Mouse (Mus musculus) heart, embryonic 16.5 days (tissue): ENCODE results near the gene Irf7. TPM values are rescaled to one million over a fixed set of nuclear protein-coding genes. Genes with fewer than 3 reads are reported as not detected.

ENCODE experiments used
- ATAC-seq: fragments of 200-750 bp; cut with Nextera tagmentation; replicated peaks from 2 replicates; pipeline ENCODE4 v1.8.0; 2017; ENCODE audit warnings: moderate number of reproducible peaks; ENCODE audit not compliant: insufficient read depth, low FRiP score; ENCODE audit errors: extremely low read depth
- H3K27ac ChIP-seq: fragments of 300-500 bp; sonication (generic); 2 replicates; pipeline ENCODE4 v1.5.1; 2014; ENCODE audit warnings: mild to moderate bottlenecking, low read length, control low read depth, moderate library complexity
- H3K27me3 ChIP-seq: fragments of 300-500 bp; sonication (generic); 2 replicates; pipeline ENCODE4 v1.6.1; 2014; ENCODE audit warnings: low read length, mixed read lengths; ENCODE audit not compliant: control insufficient read depth, insufficient read depth
- H3K36me3 ChIP-seq: fragments of 300-500 bp; sonication (generic); 2 replicates; pipeline ENCODE4 v1.6.1; 2014; ENCODE audit not compliant: control insufficient read depth, insufficient read depth
- H3K4me1 ChIP-seq: fragments of 300-500 bp; sonication (generic); 2 replicates; pipeline ENCODE4 v1.6.1; 2014; ENCODE audit warnings: low read length, mixed read lengths; ENCODE audit not compliant: control insufficient read depth, insufficient read depth
- H3K4me2 ChIP-seq: fragments of 300-500 bp; sonication (generic); 2 replicates; pipeline ENCODE4 v1.6.1; 2014; ENCODE audit warnings: low read depth, mild to moderate bottlenecking, control low read depth, low read length
- H3K4me3 ChIP-seq: fragments of 300-500 bp; sonication (generic); 2 replicates; pipeline ENCODE4 v1.5.1; 2014; ENCODE audit warnings: mild to moderate bottlenecking, control low read depth, low read length
- H3K9ac ChIP-seq: fragments of 300-500 bp; sonication (generic); 2 replicates; pipeline ENCODE4 v1.6.1; 2014; ENCODE audit warnings: low read length, control low read depth
- H3K9me3 ChIP-seq: fragments of 300-500 bp; sonication (generic); replicated peaks from 2 replicates; pipeline ENCODE4 v1.6.1; 2016; ENCODE audit warnings: low read length; ENCODE audit not compliant: control insufficient read depth
- whole genome bisulfite sequencing: fragments of 180-500 bp; shearing (Covaris S2); extraction: QIAGEN DNeasy Blood & Tissue Kit; methylation state at CpG from one replicate; pipeline ENCODE4 v1.1.7; 2014; 5-methylcytosine and 5-hydroxymethylcytosine counted together
- polyA plus RNA-seq: library from polyadenylated mRNA; unstranded; fragments of >200 nt; fragmentation: Nextera tagmentation; extraction: Ambion mirVana; gene quantifications from 2 replicates; pipeline ENCODE4 v1.2.1, GENCODE M21; 2015

The Irf7 gene
- polyA plus RNA-seq, 1 experiment from 2014 or later: 9.1 TPM

DNA sequence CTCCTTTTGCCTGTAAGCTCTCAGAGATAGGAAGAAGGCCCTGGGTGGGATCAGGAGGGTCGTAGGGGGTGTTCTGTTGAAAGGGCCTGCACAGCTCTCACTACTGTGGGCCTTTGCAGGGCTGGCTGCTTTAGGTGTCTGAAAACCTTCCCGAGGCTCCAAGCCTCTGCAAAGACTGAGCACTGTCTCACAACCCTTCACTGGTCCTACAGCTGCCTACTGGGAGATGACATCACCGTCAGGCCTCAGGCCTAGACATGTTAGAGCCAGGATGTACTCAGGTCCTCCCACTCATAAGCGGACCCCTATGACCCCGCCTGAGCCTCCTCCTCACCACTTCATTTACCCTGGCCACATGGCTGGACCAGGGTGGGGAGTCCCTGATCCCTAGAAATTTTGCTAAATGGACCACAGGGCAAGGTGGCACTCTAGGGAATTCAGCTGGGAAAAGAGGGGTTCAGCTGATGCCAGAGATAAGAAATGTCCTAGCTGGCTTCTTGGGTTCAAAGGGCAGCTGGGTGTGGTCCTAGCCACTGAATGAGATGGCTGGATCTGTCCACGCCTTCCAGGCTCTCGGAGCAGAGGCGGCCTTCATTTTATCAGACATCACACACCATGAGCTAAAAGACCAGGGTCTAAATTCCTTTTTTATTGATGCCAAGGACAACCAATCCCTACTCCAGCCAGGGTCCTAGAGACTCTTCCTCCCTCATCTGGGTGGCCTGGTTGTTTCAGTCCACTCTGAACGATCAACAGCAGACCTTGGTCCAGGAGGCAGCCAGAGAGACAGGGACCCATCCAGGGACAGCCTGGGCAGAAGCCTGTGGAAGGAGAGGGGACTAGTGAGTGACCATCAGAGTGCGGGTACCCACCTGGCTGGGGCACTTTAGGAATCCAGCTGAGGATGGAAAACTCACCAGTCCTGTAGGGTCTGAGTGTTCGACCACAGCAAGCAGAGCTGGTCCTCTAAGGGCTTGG is 11.7 kb upstream of the Irf7 start:
- H3K4me3 ChIP-seq: no peak overlapping the region

DNA sequence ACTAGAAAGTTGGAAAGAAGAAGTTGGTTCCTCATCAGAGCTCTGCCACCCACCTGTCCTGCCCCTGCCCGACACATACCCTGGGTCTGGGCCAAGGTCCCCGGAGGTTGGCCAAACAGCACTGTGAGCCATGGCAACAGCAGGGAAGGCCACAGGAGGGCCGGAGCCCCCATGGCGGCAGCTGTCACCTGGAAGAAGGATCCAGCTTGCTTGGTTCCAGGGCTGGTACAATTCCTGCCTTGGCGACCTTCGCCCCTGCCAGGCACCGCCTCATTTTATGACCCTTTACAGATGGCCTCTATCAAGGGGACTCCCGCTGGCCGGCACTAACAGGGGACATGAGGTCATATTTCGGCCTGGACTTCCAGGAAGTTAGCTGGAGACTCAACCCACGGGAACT is 10.3 kb upstream of the Irf7 start, which contains the start of gene Cdhr5:
Gene Cdhr5, minus strand, starts transcription at position 241 of the 400 bp plus-strand sequence.
- no peak within 1 kb of the TSS for H3K4me2 ChIP-seq
- no peak within 1 kb of the TSS for H3K27ac ChIP-seq
- no peak for ATAC-seq
- H3K4me3 ChIP-seq: no peak within 1 kb of the TSS
- H3K9me3 ChIP-seq: no peaks in the 10 kb centered on the region
- peaks cover 8% of the 10 kb centered on the region for H3K4me1 ChIP-seq
- no peaks in the 10 kb centered on the region for H3K36me3 ChIP-seq
- H3K9ac ChIP-seq: no peak within 1 kb of the TSS
- 69% methylated on average over 11 of the region's 11 CpGs for WGBS
- peaks cover 8% of the 10 kb centered on the region for H3K27me3 ChIP-seq

More for the DNA sequence above, 11.7 kb upstream of the Irf7 start:
- Histone ChIP-seq H3K27ac (no peak overlapping the region), H3K27me3 (peaks cover 8% of the 10 kb centered on the region), H3K9me3 (no peaks in the 10 kb centered on the region), H3K36me3 (no peaks in the 10 kb centered on the region), H3K9ac (no peak overlapping the region), H3K4me1 (peaks cover 8% of the 10 kb centered on the region), H3K4me2 (no peak overlapping the region; the same call in 1 of the 2 replicates)
- no peak; the same call in 1 of the 2 replicates for ATAC-seq
- WGBS: 71% methylated on average over 11 of the region's 11 CpGs

DNA sequence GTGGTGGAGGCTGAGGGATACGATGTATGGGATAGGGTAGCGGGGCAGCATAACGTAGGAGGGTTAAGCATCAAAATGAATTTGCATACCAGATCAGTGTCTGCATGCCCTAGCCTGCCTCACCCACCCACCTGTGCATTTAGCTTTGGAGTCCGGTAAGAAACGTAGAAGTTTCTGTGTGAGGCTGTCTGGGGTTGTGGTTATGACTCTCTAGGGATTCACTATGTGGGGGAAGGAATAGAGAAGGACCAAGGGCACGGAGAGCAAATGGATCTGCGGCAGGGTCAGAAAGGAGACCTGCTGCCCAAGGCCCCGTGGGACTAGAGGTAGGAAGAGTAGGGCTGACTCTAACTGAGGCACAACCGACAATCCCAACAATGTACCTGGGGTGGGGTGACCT is 9.1 kb upstream of the Irf7 start:
- no peak for ATAC-seq
- Histone ChIP-seq H3K9ac (no peak overlapping the region), H3K4me2 (no peak overlapping the region), H3K36me3 (no peaks in the 10 kb centered on the region), H3K9me3 (no peaks in the 10 kb centered on the region), H3K27ac (no peak overlapping the region), H3K27me3 (peaks cover 8% of the 10 kb centered on the region), H3K4me1 (peaks cover 8% of the 10 kb centered on the region), H3K4me3 (no peak overlapping the region)
- 83% methylated on average over 9 of the region's 9 CpGs for WGBS

DNA sequence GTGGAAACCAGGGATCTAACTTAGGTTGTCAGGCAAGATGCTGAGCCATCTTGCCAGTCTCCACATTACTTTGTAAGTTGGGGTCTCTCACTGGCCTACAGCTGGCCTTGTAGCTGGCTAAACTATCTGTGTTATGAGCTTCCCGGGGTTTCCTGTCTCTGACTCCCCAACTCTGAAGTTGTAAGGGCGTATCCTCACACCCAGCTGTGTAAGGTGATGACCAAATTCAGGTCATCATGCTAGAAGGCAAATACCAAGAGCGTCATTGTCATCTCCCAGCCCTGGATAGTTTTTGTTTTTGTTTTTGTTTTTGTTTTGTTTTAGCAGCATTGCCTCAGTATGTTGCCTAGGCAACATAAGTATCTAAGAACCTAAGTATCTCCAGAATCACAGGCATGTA is 4.3 kb upstream of the Irf7 start:
- Histone ChIP-seq H3K36me3 (no peaks in the 10 kb centered on the region), H3K27me3 (no peaks in the 10 kb centered on the region), H3K4me3 (no peak overlapping the region), H3K9ac (no peak overlapping the region), H3K4me1 (peaks cover 5% of the 10 kb centered on the region), H3K27ac (no peak overlapping the region), H3K4me2 (no peak overlapping the region), H3K9me3 (no peaks in the 10 kb centered on the region)
- WGBS: 80% methylated on average over 3 of the region's 3 CpGs
- no peak for ATAC-seq

DNA sequence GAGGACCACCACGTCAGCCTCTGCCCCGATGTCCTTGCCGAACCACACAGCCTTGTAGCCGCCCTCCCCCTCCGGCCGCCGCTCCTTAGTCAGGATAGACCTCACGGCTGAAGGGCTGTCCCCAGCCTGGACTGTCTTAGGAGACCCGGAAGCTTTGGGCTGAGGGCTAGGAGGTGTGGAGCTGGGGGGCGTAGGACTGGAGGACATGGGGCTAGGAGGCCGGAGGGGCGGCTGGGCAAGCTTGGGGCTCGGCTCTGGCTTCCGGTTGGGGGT is 2.9 kb upstream of the Irf7 start:
- no peaks in the 10 kb centered on the region for H3K27me3 ChIP-seq
- no peaks in the 10 kb centered on the region for H3K9me3 ChIP-seq
- ATAC-seq: no peak
- no peak overlapping the region; the same call in 1 of the 2 replicates for H3K9ac ChIP-seq
- no peaks in the 10 kb centered on the region for H3K36me3 ChIP-seq
- no peak overlapping the region for H3K27ac ChIP-seq
- H3K4me3 ChIP-seq: peak overlapping the region; percentile 27
- WGBS: 64% methylated on average over 14 of the region's 14 CpGs
- peaks cover 12% of the 10 kb centered on the region for H3K4me1 ChIP-seq
- peak overlapping the region; percentile 53 for H3K4me2 ChIP-seq

DNA sequence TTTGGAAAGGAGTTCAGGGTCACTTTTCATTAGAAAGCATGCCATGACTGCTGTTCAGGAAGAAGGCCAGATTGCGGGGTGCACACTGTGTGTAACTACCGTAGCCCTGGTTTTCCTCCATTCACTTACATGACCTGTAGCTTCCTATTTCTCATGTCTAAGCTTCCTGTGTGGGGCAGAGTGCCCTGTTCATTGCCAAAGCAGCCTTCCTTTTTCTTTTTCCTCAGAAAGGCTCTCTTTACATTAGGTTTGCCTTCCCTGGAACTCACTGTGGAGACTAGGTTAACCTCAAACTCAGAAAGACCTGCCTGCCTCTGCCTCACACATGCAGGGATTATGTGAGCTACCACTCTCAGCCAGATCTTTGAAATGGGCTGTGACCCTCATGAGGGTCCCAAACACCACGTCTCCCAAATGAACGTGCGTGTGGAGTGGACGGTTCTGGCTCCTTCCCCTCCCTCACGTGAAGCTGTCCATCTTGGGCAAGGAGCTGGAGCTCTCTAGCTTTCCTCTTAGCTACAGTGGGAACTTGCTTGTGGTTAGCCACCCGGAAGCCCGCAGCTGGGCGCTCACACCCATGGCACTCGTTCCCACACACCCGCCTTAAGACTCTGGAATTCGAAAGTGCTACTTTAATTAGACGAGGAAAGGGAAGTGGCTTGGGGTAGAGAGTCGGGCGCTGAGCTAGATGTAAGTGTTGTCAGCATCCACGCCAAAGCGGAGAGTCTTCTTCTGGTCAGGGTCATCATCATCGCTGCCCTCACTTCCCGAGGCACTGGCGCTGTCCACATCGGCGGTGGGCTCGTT is 2.4 kb upstream of the Irf7 start:
- peak overlapping the region; percentile 27 for H3K4me3 ChIP-seq
- no peak overlapping the region; the same call in 1 of the 2 replicates for H3K9ac ChIP-seq
- WGBS: 57% methylated on average over 24 of the region's 24 CpGs
- no peak for ATAC-seq
- peak overlapping the region; percentile 53 for H3K4me2 ChIP-seq
- peaks cover 5% of the 10 kb centered on the region; the same call in 1 of the 2 replicates for H3K36me3 ChIP-seq
- H3K27me3 ChIP-seq: no peaks in the 10 kb centered on the region
- peaks cover 12% of the 10 kb centered on the region for H3K4me1 ChIP-seq
- H3K9me3 ChIP-seq: no peaks in the 10 kb centered on the region
- no peak overlapping the region for H3K27ac ChIP-seq

DNA sequence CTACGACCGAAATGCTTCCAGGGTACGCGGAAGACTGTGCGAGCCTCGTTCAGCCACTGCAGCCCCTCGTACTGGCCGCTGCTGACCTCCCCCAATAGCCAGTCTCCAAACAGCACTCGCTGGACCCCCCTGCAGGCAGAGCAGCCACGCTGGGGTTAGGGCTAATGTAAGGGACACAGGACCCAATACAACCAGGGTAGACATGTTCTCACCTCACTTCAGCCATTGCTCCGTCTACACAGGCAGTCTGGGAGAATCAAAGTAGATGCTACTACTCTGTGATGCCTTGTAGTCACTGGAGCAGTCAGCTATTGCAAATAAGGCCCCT is 906 bp downstream of the Irf7 start:
- Histone ChIP-seq H3K9ac (peak overlapping the region; percentile 41), H3K27ac (no peak overlapping the region), H3K4me2 (peak overlapping the region; percentile 96), H3K4me1 (peaks cover 12% of the 10 kb centered on the region), H3K4me3 (peak overlapping the region; percentile 84), H3K9me3 (no peaks in the 10 kb centered on the region), H3K27me3 (no peaks in the 10 kb centered on the region), H3K36me3 (peaks cover 37% of the 10 kb centered on the region)
- ATAC-seq: no peak
- 38% methylated on average over 11 of the region's 11 CpGs for WGBS

DNA sequence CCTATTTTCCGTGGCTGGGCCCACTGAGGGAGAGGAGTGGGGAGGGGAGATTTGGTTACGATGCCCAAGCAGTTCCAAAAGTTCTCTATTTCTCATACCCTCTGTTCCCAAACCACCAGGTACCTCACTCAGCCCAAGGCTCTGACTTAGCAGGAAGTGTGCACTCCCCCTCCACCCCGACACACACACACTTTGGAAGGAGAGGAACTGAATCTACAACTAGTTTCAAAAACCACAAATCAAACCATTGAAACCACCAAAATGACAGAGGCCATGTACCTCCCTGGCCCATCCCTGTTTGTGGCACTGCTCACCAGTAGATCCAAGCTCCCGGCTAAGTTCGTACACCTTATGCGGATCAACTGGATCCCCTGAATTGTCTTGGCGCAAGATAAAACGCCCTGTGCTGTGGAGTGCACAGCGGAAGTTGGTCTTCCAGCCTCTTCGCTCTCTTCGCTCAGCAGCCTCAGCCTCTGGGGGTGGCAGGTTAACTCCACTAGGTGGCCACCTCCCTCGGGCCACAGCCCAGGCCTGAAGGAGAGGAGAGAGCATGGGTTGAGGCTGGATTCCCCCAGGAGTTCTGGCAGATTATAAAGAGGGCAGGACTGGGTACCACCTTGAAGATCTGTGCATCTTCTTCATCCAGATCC is 1.4 kb downstream of the Irf7 start:
- Histone ChIP-seq H3K9ac (peak overlapping the region; percentile 41), H3K9me3 (no peaks in the 10 kb centered on the region), H3K4me2 (peak overlapping the region; percentile 96), H3K27me3 (no peaks in the 10 kb centered on the region), H3K4me1 (peaks cover 12% of the 10 kb centered on the region), H3K4me3 (peak overlapping the region; percentile 84), H3K27ac (no peak overlapping the region), H3K36me3 (peaks cover 41% of the 10 kb centered on the region)
- peak; percentile 49; the same call in 1 of the 2 replicates for ATAC-seq
- WGBS: 25% methylated on average over 12 of the region's 12 CpGs
